Mouse (Mus musculus): ENCODE measurements around the gene Pakap. TPM values are rescaled to one million over a fixed set of nuclear protein-coding genes. Genes with fewer than 3 reads are reported as not detected.

The Pakap gene
- 6.5 to 10.1 TPM (median 8.1 TPM) in 4 replicates for total RNA-seq (2023; ENCODE audit: inconsistent age)

DNA sequence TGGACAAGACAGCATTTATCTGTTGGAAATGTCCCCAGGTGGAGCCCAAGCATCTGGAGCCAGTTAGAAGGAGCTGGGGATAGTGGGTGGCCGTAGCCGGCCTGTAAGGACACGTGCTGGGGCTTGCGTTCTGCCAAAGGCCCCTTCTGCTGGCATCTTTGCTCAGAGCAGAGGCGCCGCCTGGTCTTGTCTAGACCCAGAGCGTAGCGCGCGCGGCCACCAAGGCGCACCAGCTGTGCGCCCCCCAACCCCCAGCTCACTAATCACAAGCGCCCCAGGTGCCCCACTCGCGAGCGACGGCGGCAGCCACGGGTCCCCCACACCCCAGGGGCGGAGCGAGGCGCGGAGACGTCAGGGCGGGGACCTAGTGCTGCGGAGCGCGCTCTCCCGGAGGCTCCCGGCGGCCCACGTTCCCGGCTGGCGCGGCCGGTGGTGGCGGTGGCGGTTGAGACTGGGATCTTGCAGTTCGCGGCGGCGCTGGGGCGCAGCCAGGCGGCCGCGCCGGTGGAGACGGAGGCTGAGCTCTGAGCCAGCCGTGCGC is at the start of gene Pakap:
TSS of gene Pakap (plus strand) at position 514 of the 541 bp plus-strand sequence.

DNA sequence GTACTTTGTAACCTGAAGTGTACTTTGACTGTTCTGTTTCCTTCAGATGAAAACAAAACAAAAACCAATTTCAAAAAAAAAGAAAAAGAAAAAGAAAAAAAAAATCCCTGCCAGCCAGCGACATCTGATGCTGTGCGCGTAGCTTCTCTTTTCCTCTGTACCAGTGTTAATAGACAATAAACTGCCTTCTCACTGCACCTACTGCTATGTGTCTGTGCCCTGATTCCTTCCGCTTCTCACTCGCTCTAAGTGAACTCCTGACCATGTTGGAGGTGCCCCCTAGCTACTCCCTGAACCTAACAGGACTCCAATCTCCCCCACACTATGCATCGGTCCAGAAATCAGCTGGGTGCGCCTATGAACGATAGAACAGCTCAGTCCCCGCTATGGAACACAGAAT is 149.4 kb downstream of the Pakap start, which contains the start of gene Akap2:
TSS of gene Akap2 (plus strand) at position 304 of the 400 bp plus-strand sequence.

DNA sequence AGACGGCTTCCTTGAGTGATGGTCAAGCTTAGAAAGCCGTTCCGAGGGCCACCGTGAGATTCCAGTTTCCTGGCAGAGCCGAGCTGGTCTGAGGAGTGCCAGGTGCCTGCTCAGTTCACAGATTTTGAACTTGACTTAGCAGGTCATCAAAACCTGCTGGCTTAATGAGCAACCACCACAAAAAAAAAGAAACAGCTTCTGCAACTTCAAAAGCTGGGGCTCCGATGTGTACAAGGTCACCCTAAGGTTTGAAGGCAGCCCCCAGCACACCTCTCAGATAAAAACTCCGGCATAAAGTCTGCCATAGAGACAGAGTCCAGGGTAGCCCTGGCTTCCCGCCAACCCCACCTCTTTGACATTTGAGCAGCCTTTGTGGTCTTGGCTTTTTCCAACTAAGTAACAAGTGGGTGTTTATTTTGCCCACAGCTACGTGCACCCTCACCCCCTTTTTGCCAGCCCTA is 348.3 kb downstream of the Pakap start, which contains the start of gene D630039A03Rik:
TSS of gene D630039A03Rik (minus strand) at position 97 of the 461 bp plus-strand sequence.

Other genes starting within 250 kb of the Pakap start
- gene Palm2, start 133.9 kb upstream of the Pakap start, total RNA-seq (2023; ENCODE audit: inconsistent age) = not detected in 4 replicates
- 38.4 to 57.0 TPM (median 50.0 TPM) in 4 replicates for gene Akap2, start 149.5 kb downstream of the Pakap start, total RNA-seq (2023; ENCODE audit: inconsistent age)